Mouse (Mus musculus) heart, embryonic 16.5 days (tissue): ENCODE results near the gene Hrasls. TPM values are rescaled to one million over a fixed set of nuclear protein-coding genes. Genes with fewer than 3 reads are reported as not detected.

Experiments used
- ATAC-seq: fragments of 200-750 bp; cut with Nextera tagmentation; replicated peaks from 2 replicates; pipeline ENCODE4 v1.8.0; 2017; ENCODE audit warnings: moderate number of reproducible peaks; ENCODE audit not compliant: insufficient read depth, low FRiP score; ENCODE audit errors: extremely low read depth
- H3K27ac ChIP-seq: fragments of 300-500 bp; sonication (generic); 2 replicates; pipeline ENCODE4 v1.5.1; 2014; ENCODE audit warnings: mild to moderate bottlenecking, low read length, control low read depth, moderate library complexity
- H3K27me3 ChIP-seq: fragments of 300-500 bp; sonication (generic); 2 replicates; pipeline ENCODE4 v1.6.1; 2014; ENCODE audit warnings: low read length, mixed read lengths; ENCODE audit not compliant: control insufficient read depth, insufficient read depth
- H3K36me3 ChIP-seq: fragments of 300-500 bp; sonication (generic); 2 replicates; pipeline ENCODE4 v1.6.1; 2014; ENCODE audit not compliant: control insufficient read depth, insufficient read depth
- H3K4me1 ChIP-seq: fragments of 300-500 bp; sonication (generic); 2 replicates; pipeline ENCODE4 v1.6.1; 2014; ENCODE audit warnings: low read length, mixed read lengths; ENCODE audit not compliant: control insufficient read depth, insufficient read depth
- H3K4me2 ChIP-seq: fragments of 300-500 bp; sonication (generic); 2 replicates; pipeline ENCODE4 v1.6.1; 2014; ENCODE audit warnings: low read depth, mild to moderate bottlenecking, control low read depth, low read length
- H3K4me3 ChIP-seq: fragments of 300-500 bp; sonication (generic); 2 replicates; pipeline ENCODE4 v1.5.1; 2014; ENCODE audit warnings: mild to moderate bottlenecking, control low read depth, low read length
- H3K9ac ChIP-seq: fragments of 300-500 bp; sonication (generic); 2 replicates; pipeline ENCODE4 v1.6.1; 2014; ENCODE audit warnings: low read length, control low read depth
- H3K9me3 ChIP-seq: fragments of 300-500 bp; sonication (generic); replicated peaks from 2 replicates; pipeline ENCODE4 v1.6.1; 2016; ENCODE audit warnings: low read length; ENCODE audit not compliant: control insufficient read depth
- WGBS: fragments of 180-500 bp; shearing (Covaris S2); extraction: QIAGEN DNeasy Blood & Tissue Kit; methylation state at CpG from one replicate; pipeline ENCODE4 v1.1.7; 2014; 5-methylcytosine and 5-hydroxymethylcytosine counted together
- polyA plus RNA-seq: library from polyadenylated mRNA; unstranded; fragments of >200 nt; fragmentation: Nextera tagmentation; extraction: Ambion mirVana; gene quantifications from 2 replicates; pipeline ENCODE4 v1.2.1, GENCODE M21; 2015

Hrasls gene
- polyA plus RNA-seq = 1.2 and 1.3 TPM in 2 replicates

- 2% methylated on average over 36 of the region's 39 CpGs for WGBS
Measured at GRCm38 (mm10) chr16:29209605-29210411, at the start of gene Hrasls. TSS of gene Hrasls (plus strand) at chr16:29209695.

GRCm38 (mm10) chr16:29162271-29162670 is 47.2 kb upstream of the Hrasls start:
- Histone ChIP-seq H3K36me3 (no peaks in the 10 kb centered on the region), H3K9ac (no peak overlapping the region), H3K4me3 (no peak overlapping the region), H3K4me2 (no peak overlapping the region), H3K27ac (no peak overlapping the region), H3K27me3 (no peaks in the 10 kb centered on the region), H3K4me1 (no peaks in the 10 kb centered on the region), H3K9me3 (peaks cover 3% of the 10 kb centered on the region; the same call in 1 of the 2 replicates)
- 74% methylated on average over 4 of the region's 4 CpGs for WGBS
- no peak for ATAC-seq

More at GRCm38 (mm10) chr16:29209605-29210411, at the start of gene Hrasls:
- ATAC-seq = peak; percentile 67
- Histone ChIP-seq H3K27ac (no peak within 1 kb of the TSS), H3K36me3 (no peaks in the 10 kb centered on the region), H3K27me3 (peaks cover 16% of the 10 kb centered on the region), H3K4me1 (peaks cover 9% of the 10 kb centered on the region; the same call in 1 of the 2 replicates), H3K9me3 (no peaks in the 10 kb centered on the region), H3K4me2 (peak within 1 kb of the TSS; percentile 87), H3K9ac (peak within 1 kb of the TSS; percentile 63), H3K4me3 (peak within 1 kb of the TSS; percentile 56)

- Histone ChIP-seq H3K9me3 (no peaks in the 10 kb centered on the region), H3K4me2 (no peak overlapping the region), H3K36me3 (no peaks in the 10 kb centered on the region), H3K4me1 (no peaks in the 10 kb centered on the region), H3K27me3 (no peaks in the 10 kb centered on the region), H3K9ac (no peak overlapping the region), H3K4me3 (no peak overlapping the region), H3K27ac (no peak overlapping the region)
- WGBS = 80% methylated on average over 4 of the region's 4 CpGs
- no peak for ATAC-seq
Measured at GRCm38 (mm10) chr16:29167051-29167450, 42.4 kb upstream of the Hrasls start.

- WGBS = 73% methylated on average over 5 of the region's 5 CpGs
- Histone ChIP-seq H3K9me3 (no peaks in the 10 kb centered on the region), H3K4me1 (no peaks in the 10 kb centered on the region), H3K4me2 (no peak overlapping the region), H3K27me3 (no peaks in the 10 kb centered on the region), H3K9ac (no peak overlapping the region), H3K27ac (no peak overlapping the region), H3K36me3 (no peaks in the 10 kb centered on the region), H3K4me3 (no peak overlapping the region)
- ATAC-seq = no peak
Measured at GRCm38 (mm10) chr16:29171741-29172140, 37.8 kb upstream of the Hrasls start.

- Histone ChIP-seq H3K27ac (no peak overlapping the region), H3K36me3 (no peaks in the 10 kb centered on the region), H3K9me3 (no peaks in the 10 kb centered on the region), H3K4me2 (no peak overlapping the region), H3K4me1 (no peaks in the 10 kb centered on the region), H3K9ac (no peak overlapping the region), H3K27me3 (no peaks in the 10 kb centered on the region), H3K4me3 (no peak overlapping the region)
- WGBS = 95% methylated on average over 2 of the region's 2 CpGs
- no peak for ATAC-seq
Measured at GRCm38 (mm10) chr16:29173201-29173600, 36.3 kb upstream of the Hrasls start.

- H3K9me3 ChIP-seq = no peaks in the 10 kb centered on the region
- WGBS = 33% methylated on average over 6 of the region's 6 CpGs
- H3K4me1 ChIP-seq = no peaks in the 10 kb centered on the region
- no peak; the same call in 1 of the 2 replicates for ATAC-seq
- no peak overlapping the region for H3K9ac ChIP-seq
- H3K27me3 ChIP-seq = no peaks in the 10 kb centered on the region
- no peak overlapping the region for H3K4me2 ChIP-seq
- H3K36me3 ChIP-seq = no peaks in the 10 kb centered on the region
- H3K4me3 ChIP-seq = no peak overlapping the region
- no peak overlapping the region for H3K27ac ChIP-seq
Measured at GRCm38 (mm10) chr16:29174831-29175350, 34.6 kb upstream of the Hrasls start.

- Histone ChIP-seq H3K4me2 (no peak overlapping the region), H3K4me1 (no peaks in the 10 kb centered on the region; the same call in 1 of the 2 replicates), H3K9me3 (no peaks in the 10 kb centered on the region), H3K9ac (no peak overlapping the region), H3K36me3 (no peaks in the 10 kb centered on the region), H3K4me3 (no peak overlapping the region), H3K27ac (no peak overlapping the region), H3K27me3 (no peaks in the 10 kb centered on the region)
- no peak for ATAC-seq
- 33% methylated on average over 5 of the region's 5 CpGs for WGBS
Measured at GRCm38 (mm10) chr16:29192911-29193310, 16.6 kb upstream of the Hrasls start.

GRCm38 (mm10) chr16:29193981-29194380 is 15.5 kb upstream of the Hrasls start:
- Histone ChIP-seq H3K4me2 (no peak overlapping the region), H3K4me3 (no peak overlapping the region), H3K36me3 (no peaks in the 10 kb centered on the region), H3K9ac (no peak overlapping the region), H3K9me3 (no peaks in the 10 kb centered on the region), H3K4me1 (peaks cover 10% of the 10 kb centered on the region), H3K27me3 (no peaks in the 10 kb centered on the region), H3K27ac (no peak overlapping the region)
- ATAC-seq = no peak
- WGBS = 84% methylated on average over 4 of the region's 4 CpGs

- Histone ChIP-seq H3K4me2 (no peak overlapping the region), H3K4me3 (no peak overlapping the region), H3K27ac (no peak overlapping the region), H3K4me1 (peaks cover 13% of the 10 kb centered on the region), H3K27me3 (no peaks in the 10 kb centered on the region), H3K9me3 (no peaks in the 10 kb centered on the region), H3K36me3 (no peaks in the 10 kb centered on the region), H3K9ac (no peak overlapping the region)
- 73% methylated on average over 1 of the region's 1 CpGs for WGBS
- ATAC-seq = no peak
Measured at GRCm38 (mm10) chr16:29195156-29195555, 14.3 kb upstream of the Hrasls start.
